Mouse (Mus musculus): Measurements from ENCODE around the gene Pard3.

GRCm38 (mm10) chr8:127151706-127152105, 88.0 kb downstream of the Pard3 start:
- TF ChIP-seq CTCF (IDR thresholded peaks at IDR 0.05; ENCODE audit: insufficient read depth, low read depth, low read length) (no peak), POLR2A (IDR thresholded peaks at IDR 0.05; ENCODE audit: insufficient read depth, low read depth, low read length) (no peak)
